Mouse (Mus musculus) spleen, adult 12 weeks (tissue): ENCODE data around the gene Six6.

Experiments used
- DNase-seq: peaks from one replicate; pipeline ENCODE4 v3.0.0; 2022; ENCODE audit warnings: low spot score

Gene Six6

GRCm38 (mm10) chr12:72957829-72958424 is 18.2 kb downstream of the Six6 start:
- DNase-seq, result no peak

DNA sequence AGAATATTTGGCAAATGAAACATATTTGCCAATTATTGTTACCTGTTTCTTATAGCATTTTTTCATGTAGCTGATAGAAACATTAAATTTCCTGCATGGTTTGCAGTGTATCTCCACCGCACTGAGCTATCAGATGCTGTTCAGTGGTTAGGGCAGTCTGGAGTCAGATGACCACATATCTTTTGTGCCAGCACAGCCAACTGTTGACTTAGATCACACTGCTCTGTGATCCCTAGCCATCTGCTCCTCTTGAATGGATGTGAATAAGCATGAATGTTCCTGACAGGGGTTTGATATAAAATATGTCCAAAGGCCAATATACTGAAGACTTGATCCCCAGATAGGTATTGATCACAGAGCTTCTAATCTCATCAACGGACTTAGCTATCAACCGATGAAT is 18.8 kb downstream of the Six6 start:
- no peak for DNase-seq

- DNase-seq, result no peak
Measured at GRCm38 (mm10) chr12:72962761-72963160, 23.1 kb downstream of the Six6 start.

GRCm38 (mm10) chr12:72967541-72967940 is 27.8 kb downstream of the Six6 start:
- DNase-seq, result no peak

- no peak for DNase-seq
Measured at GRCm38 (mm10) chr12:72970620-72971019, 30.9 kb downstream of the Six6 start.

- DNase-seq, result no peak
Measured at GRCm38 (mm10) chr12:72973161-72973560, 33.5 kb downstream of the Six6 start.

DNA sequence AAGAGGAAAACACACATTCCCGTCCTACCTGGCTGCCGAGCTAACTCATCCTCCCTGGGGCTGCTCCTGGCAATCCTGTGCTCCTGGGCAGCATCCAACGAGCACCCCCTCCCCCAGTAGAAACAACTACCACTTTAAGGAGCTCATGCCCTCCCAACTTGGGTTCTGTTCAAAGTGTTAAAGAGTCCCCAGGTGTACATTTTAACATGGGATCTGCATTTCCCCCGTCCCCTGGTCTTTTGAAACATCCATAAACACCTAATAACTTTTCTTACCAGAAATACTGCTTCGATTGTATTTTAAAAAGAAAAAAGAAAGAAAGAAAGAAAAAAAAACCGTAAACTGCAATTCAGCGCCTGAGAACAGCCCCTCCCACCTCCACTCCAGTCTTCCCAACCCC is 36.5 kb downstream of the Six6 start:
- no peak for DNase-seq

DNA sequence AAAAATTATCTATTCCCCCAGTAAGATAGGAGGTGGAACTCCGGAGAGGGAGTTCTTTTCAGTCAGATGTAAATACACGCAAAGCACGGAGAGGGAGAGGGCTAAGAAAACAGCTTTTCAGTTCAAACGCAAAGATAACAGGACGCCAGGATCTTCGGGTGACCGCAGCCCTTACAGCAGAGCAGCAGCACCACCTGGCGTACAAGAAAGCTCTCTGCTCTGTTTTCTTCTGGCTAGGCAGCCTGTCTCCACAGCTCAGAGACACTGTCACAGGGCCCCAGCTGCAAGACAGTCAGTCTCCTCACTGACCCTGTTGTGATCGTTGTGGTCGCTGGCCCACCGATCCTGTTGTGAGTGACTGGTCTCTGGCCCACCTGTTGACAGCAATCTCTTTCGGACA is 37.0 kb downstream of the Six6 start:
- peak; percentile 2 for DNase-seq

GRCm38 (mm10) chr12:72977851-72978250 is 38.2 kb downstream of the Six6 start:
- no peak for DNase-seq

GRCm38 (mm10) chr12:72979236-72979635 is 39.5 kb downstream of the Six6 start:
- no peak for DNase-seq

GRCm38 (mm10) chr12:72982616-72983015 is 42.9 kb downstream of the Six6 start:
- no peak for DNase-seq

- DNase-seq, result no peak
Measured at GRCm38 (mm10) chr12:72983071-72983857, 43.6 kb downstream of the Six6 start.
